Mouse (Mus musculus): Measurements from ENCODE around the gene Tenm4. TPM values are rescaled to one million over a fixed set of nuclear protein-coding genes. Genes with fewer than 3 reads are reported as not detected.

Tenm4 gene
- total RNA-seq, 2 experiments from 2014 or later: 16.0 to 23.0 TPM

GRCm38 (mm10) chr7:96765321-96765960, 594.4 kb downstream of the Tenm4 start:
- no peak for DNase-seq (ENCODE audit: low spot score in 2 of 2)

GRCm38 (mm10) chr7:96767090-96767489, 596.0 kb downstream of the Tenm4 start:
- no peak for DNase-seq (ENCODE audit: low spot score in 2 of 2)

GRCm38 (mm10) chr7:96768718-96769117, 597.7 kb downstream of the Tenm4 start:
- DNase-seq (ENCODE audit: low spot score in 2 of 2): no peak

GRCm38 (mm10) chr7:96769784-96770183, 598.7 kb downstream of the Tenm4 start:
- DNase-seq (ENCODE audit: low spot score in 2 of 2): no peak

- no peak for DNase-seq (ENCODE audit: low spot score in 2 of 2)
These were observed 601.9 kb downstream of the Tenm4 start for GRCm38 (mm10) chr7:96772966-96773365.

GRCm38 (mm10) chr7:96773585-96774225, 602.7 kb downstream of the Tenm4 start:
- no peak for DNase-seq (ENCODE audit: low spot score in 2 of 2)

- DNase-seq (ENCODE audit: low spot score in 2 of 2): no peak
These were observed 604.0 kb downstream of the Tenm4 start for GRCm38 (mm10) chr7:96775080-96775486.

GRCm38 (mm10) chr7:96777938-96778600, 607.0 kb downstream of the Tenm4 start:
- DNase-seq (ENCODE audit: low spot score in 2 of 2): no peak

GRCm38 (mm10) chr7:96778601-96778969, 607.5 kb downstream of the Tenm4 start:
- no peak for DNase-seq (ENCODE audit: low spot score in 2 of 2)

- DNase-seq (ENCODE audit: low spot score in 2 of 2): no peak
These were observed 609.5 kb downstream of the Tenm4 start for GRCm38 (mm10) chr7:96780556-96780955.

- DNase-seq (ENCODE audit: low spot score in 2 of 2): no peak
These were observed 610.0 kb downstream of the Tenm4 start for GRCm38 (mm10) chr7:96781068-96781467.

- no peak for DNase-seq (ENCODE audit: low spot score in 2 of 2)
These were observed 611.6 kb downstream of the Tenm4 start for GRCm38 (mm10) chr7:96782686-96783085.

- no peak for DNase-seq (ENCODE audit: low spot score in 2 of 2)
These were observed 614.8 kb downstream of the Tenm4 start for GRCm38 (mm10) chr7:96785808-96786207.

GRCm38 (mm10) chr7:96786262-96787044, 615.4 kb downstream of the Tenm4 start:
- no peak for DNase-seq (ENCODE audit: low spot score in 2 of 2)

GRCm38 (mm10) chr7:96788135-96788534, 617.1 kb downstream of the Tenm4 start:
- DNase-seq (ENCODE audit: low spot score in 2 of 2): no peak

GRCm38 (mm10) chr7:96790326-96790725, 619.3 kb downstream of the Tenm4 start:
- no peak for DNase-seq (ENCODE audit: low spot score in 2 of 2)

GRCm38 (mm10) chr7:96792456-96793229, 621.6 kb downstream of the Tenm4 start:
- no peak for DNase-seq (ENCODE audit: low spot score in 2 of 2)

- DNase-seq (ENCODE audit: low spot score in 2 of 2): peak; percentile 44 to 81
These were observed 625.1 kb downstream of the Tenm4 start for GRCm38 (mm10) chr7:96796033-96796741.

GRCm38 (mm10) chr7:96796788-96797485, 625.9 kb downstream of the Tenm4 start:
- no peak for DNase-seq (ENCODE audit: low spot score in 2 of 2)

Data from gastrocnemius, postnatal 4 days (tissue).